Mouse (Mus musculus): ENCODE measurements around the gene Cxcr4.

DNA sequence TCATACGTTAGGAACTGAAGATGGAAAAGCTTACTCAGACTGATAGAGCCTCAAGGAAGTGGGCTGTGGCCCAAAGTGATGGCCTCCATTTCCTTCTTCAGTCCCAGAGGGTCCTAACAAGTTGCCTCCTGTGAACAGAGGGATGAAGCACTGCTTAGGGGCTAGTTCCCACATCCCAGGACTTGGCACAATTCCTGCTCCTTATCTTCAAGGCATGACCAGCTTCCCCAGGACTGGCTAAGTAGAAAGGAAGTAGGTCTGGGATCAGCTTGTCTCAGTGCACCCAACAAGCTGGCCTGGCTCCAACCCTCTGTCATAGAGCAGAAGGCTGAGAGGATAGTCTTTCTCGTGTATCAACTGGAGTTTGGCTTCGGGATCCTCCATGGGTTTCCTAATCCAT is 11.8 kb downstream of the Cxcr4 start:
- TF ChIP-seq CTCF (IDR thresholded peaks at IDR 0.05; ENCODE audit: low read depth, low read length): no peak
- no peak for TF ChIP-seq POLR2A (IDR thresholded peaks at IDR 0.05; ENCODE audit: borderline replicate concordance, low read depth, low read length)

Data from bone marrow macrophage, adult 2 months (primary cell).